Mouse (Mus musculus): ENCODE data around the gene Gphn.

DNA sequence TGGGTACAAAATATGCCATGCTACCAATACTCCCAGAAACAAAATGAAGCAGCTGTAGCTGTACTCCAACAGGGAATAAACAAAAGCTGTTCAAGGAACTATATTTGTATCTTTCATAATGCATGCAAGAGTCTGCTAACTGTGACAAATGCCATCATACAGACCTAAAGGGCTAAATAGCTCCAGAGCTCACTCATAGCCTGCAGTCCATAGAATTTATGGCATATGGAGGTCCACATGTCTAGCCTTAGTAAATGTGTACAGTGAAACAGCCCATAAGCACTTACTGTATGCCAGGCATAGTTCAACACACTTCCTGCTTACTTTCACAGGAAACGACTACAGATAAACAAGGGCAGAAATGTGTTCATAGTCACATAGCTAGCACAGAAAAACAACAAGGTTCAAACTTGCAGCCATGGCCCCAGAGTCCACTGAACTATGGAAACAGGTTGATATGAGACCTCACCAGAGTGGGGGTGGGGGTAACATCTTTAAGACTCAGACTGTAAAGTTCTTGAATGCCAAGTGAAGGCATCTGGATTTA lies 459.6 kb downstream of the Gphn start:
- TF ChIP-seq CTCF (IDR thresholded peaks at IDR 0.05; ENCODE audit: control insufficient read depth, insufficient read depth, insufficient read length) = no peak
- TF ChIP-seq MAX (IDR thresholded peaks at IDR 0.05) = no peak
- TF ChIP-seq USF1 (IDR thresholded peaks at IDR 0.05; ENCODE audit: low read depth) = no peak
